Mouse (Mus musculus) CD4-positive helper T cell, adult 2 months (primary cell): ENCODE measurements around the gene Mertk.

Experiments
- DNase-seq: peaks from one replicate; pipeline ENCODE4 v3.0.0-alpha.2; 2012; ENCODE audit warnings: low read depth, missing footprints, low spot score

The Mertk gene

GRCm38 (mm10) chr2:128818956-128819643, 120.3 kb downstream of the Mertk start:
- DNase-seq = peak; percentile 21

DNA sequence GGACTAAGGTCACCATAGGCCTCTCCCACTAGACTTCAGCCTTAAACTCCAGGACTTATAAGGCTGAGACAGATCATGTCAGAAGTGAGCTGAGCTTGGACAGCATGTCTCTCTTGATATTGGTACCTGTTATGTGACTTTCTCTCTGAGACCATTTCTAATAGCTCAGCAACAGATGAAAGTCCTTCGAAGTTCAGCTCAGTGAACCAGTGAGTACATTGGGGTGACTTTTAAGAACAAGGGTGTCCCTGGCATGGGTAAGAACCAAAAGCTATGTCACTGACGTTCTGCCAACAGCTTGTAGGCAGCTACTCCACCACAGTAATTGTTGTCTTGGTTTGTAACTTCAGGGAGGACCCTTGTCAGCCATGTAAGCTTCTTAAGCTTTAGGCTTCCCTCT, 121.9 kb downstream of the Mertk start:
- DNase-seq = no peak

DNA sequence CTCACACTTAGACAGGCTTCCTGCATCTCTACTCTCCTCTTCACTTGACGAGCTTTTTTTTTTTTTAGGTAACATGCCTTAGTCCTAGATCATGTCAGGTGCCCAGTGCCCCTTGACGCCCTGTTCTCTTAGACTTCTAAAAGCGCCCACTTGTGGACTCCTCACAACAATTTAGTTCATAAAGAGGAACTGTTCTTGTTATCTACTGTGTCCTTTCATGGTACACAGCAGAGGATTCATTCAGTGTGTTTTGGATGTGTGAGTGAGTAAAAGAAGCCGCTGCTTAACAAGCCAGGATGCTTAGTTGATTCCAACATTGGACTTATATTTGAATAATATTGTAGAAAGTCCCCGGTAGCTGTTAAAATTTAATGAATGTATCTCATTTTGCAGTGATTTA, 125.1 kb downstream of the Mertk start:
- no peak for DNase-seq

DNA sequence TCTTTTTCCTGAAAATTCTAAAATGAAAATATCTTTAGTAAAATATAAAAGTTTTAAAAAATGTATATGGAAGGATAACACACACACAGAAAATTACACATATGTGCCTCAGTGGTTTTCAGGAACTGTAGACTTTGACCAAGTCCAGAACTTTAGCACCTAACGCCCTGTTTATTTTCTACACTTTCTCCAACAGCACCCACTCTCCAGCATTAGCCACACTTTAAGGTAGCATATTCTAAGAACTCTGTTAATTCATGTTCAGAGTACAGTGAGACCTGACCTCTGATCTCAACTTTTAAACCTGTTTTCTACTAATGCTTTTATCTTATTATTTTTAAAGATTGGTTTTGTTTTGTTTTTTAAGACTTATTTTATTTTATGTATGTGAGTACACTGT, 129.0 kb downstream of the Mertk start:
- no peak for DNase-seq

DNA sequence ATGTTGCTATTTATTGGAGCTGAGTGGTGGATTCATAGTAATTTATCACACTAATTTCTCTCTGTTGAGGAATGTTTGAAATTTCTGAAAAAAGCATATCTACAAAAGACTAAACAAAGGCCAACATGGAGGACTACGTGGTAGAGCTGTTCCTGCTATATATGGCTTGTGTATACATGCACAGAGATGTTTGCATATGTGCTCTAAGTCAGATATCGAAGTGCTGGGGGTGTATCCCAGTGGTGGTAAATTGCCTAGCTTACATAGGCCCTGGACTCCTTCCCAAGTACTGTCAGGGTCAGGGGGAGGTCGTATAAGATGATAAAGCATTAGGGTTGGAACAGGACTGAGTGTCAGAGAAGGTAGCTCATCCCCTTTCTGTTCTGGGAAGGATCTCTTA, 133.9 kb downstream of the Mertk start:
- no peak for DNase-seq

- no peak for DNase-seq
Measured at GRCm38 (mm10) chr2:128833035-128833434, 134.3 kb downstream of the Mertk start.

- DNase-seq = no peak
Measured at GRCm38 (mm10) chr2:128833435-128833834, 134.7 kb downstream of the Mertk start.

DNA sequence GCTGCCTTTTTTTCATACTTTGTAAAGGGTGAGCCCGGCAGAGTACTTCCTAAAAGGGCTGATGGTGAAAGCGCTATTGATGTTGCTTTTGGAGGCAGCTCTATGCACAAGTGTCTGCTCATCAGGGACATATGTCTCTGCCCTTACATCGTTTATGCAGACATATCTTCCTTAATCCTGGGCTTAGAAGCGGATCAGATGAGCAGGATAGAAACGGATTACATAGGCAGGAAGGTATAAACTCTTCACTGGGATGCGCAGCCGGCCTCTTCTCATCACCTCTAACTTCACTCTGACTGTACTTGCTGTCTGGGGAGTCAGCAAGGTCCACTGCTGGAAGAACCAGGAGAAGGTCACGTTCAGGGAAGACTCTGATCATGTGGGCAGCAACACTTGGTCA, 138.8 kb downstream of the Mertk start:
- no peak for DNase-seq

DNA sequence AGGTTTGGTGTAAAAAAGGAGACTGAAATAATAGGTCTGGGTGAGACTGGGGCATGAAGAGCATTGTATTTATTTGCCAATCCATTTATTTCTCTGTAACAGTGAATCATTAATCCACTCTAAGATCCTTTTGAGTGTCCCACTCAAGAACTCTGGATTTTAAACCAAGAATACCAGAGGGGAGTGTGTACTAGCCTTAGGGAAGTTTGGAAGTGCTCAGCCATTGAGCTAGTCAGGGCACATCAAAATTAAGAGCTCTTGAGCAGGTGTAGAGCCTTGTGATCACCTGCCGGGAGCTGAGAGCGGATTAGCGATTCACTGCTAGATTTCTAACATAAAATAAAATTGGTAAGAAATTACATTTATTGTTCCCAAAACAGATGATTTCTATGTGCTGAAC, 139.9 kb downstream of the Mertk start:
- no peak for DNase-seq

DNA sequence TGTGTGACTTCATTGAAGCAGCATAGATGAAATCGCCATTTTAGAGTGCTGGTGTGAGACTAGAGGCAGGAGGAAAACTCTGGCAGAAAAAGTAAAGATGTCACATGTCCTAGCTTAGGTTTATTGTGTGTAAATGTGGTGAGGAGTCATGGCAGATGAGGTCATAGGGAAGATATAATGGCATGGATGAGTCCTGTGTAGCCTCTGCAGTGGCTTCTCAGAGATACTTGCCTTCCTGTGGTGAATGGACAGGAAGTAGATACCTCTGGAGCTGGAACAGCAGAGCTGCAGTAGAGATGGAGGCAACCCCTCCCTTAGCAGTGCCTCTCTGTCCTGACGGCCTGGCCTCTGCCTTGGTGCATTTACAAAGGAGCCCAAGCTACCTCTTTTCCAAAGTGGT, 140.7 kb downstream of the Mertk start:
- no peak for DNase-seq

GRCm38 (mm10) chr2:128842437-128842836, 143.7 kb downstream of the Mertk start:
- no peak for DNase-seq

GRCm38 (mm10) chr2:128850036-128850435, 151.3 kb downstream of the Mertk start:
- DNase-seq = no peak
